Mouse (Mus musculus) testis, adult 2 months (tissue): ENCODE data around the gene Mylk2. TPM values are rescaled to one million over a fixed set of nuclear protein-coding genes. Genes with fewer than 3 reads are reported as not detected.

ENCODE experiments used
- H3K27ac ChIP-seq: fragments of 200-500 bp; 2 replicates; pipeline ENCODE4 v1.5.1; 2012; ENCODE audit warnings: low read depth, low read length; ENCODE audit not compliant: control insufficient read depth, insufficient read depth
- H3K27me3 ChIP-seq: fragments of 200-500 bp; 2 replicates; pipeline ENCODE4 v1.6.1; 2012; ENCODE audit warnings: mild to moderate bottlenecking, low read length, moderate library complexity; ENCODE audit not compliant: control insufficient read depth, insufficient read depth
- H3K36me3 ChIP-seq: fragments of 200-500 bp; 2 replicates; pipeline ENCODE4 v1.6.1; 2012; ENCODE audit warnings: mild to moderate bottlenecking, low read length; ENCODE audit not compliant: control insufficient read depth, insufficient read depth
- H3K4me1 ChIP-seq: fragments of 200-500 bp; 2 replicates; pipeline ENCODE4 v1.6.1; 2012; ENCODE audit warnings: low read length; ENCODE audit not compliant: control insufficient read depth, insufficient read depth
- H3K4me3 ChIP-seq: fragments of 200-500 bp; 2 replicates; pipeline ENCODE4 v1.5.1; 2012; ENCODE audit warnings: low read depth, mild to moderate bottlenecking, low read length, moderate library complexity, mixed read lengths; ENCODE audit not compliant: control insufficient read depth
- CTCF ChIP-seq: fragments of 200-500 bp; IDR thresholded peaks from 2 replicates; pipeline ENCODE4 v1.5.1; 2012; ENCODE audit warnings: low read depth, mild to moderate bottlenecking, inconsistent platforms, low read length, moderate library complexity; ENCODE audit not compliant: control insufficient read depth, insufficient read depth, insufficient replicate concordance
- POLR2A ChIP-seq: fragments of 200-500 bp; IDR thresholded peaks from 2 replicates; pipeline ENCODE4 v1.6.1; 2012; ENCODE audit warnings: low read depth, mild to moderate bottlenecking, inconsistent platforms, low read length, moderate library complexity; ENCODE audit not compliant: control insufficient read depth
- polyA plus RNA-seq: library from polyadenylated mRNA; depleted of rRNA; stranded (reverse); fragments of >200 nt; gene quantifications from 2 replicates; pipeline ENCODE4 v1.2.3, GENCODE M21; 2012

Mylk2 gene
- polyA plus RNA-seq, 1 experiment: not detected

DNA sequence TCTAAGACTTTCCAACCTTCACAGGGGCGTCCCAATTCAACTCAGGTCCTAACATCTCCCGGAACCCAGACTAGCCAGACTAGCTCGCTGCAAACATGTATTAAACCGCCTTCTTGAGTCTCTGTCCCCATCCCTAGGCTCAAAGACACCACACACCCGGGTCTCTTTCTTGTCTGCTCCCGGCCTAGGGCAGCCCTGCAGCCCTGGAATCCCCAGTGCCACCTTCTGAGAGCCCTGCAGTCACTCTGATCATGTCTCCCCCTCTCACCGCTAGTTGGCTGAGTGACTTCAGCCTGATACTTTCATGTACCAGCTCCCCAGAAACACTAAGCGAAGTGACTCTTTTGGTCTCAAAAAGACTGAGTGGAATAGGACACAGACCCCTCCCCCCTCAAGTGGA lies 32.4 kb downstream of the Mylk2 start:
- no peak for TF ChIP-seq POLR2A
- no peak for TF ChIP-seq CTCF
- H3K27me3 ChIP-seq: no peaks in the 10 kb centered on the region
- peaks cover 13% of the 10 kb centered on the region for H3K4me1 ChIP-seq
- H3K27ac ChIP-seq: no peak overlapping the region
- no peak overlapping the region for H3K4me3 ChIP-seq
- no peaks in the 10 kb centered on the region for H3K36me3 ChIP-seq

DNA sequence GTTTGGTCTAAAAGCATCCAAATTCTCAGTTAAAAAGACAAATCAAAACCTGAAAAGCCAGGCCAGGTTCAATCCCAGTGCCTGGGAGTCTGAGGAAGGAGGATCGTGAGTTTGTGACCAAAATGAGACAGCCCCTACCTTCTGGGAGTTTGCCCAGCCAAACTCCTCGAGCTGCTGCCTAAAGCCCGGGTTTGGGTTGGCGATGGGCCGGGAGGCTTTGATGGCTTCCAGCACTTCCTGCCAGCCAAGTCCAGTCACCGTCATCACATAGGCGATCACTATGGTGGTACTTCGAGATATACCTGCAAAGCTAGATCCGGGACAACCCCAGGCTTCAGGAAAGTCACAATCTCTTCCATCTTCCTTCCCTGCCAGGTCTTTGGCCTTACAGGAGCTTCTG lies 32.9 kb downstream of the Mylk2 start:
- Histone ChIP-seq H3K4me3 (no peak overlapping the region), H3K36me3 (no peaks in the 10 kb centered on the region), H3K27ac (no peak overlapping the region), H3K27me3 (no peaks in the 10 kb centered on the region), H3K4me1 (peaks cover 13% of the 10 kb centered on the region)
- TF ChIP-seq CTCF (no peak), POLR2A (no peak)

DNA sequence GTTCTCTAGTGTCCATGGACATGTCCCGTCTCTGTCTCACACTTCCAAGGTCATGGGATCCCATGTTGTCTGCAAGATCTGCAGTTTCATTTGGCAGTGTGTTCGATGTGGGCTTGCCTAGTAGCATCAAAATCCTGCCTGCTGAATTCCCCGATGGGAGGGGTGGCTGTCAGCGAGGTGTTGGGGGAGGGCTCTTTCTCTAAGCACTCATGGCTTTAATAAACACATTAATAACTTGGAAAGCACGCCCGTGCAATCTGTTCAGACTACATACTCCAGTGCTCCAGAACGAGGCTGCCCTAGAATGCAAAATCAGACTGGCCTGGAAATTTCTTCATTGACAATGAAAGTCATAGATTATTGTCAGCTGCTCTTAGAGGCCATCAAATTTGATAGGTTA lies 35.9 kb downstream of the Mylk2 start:
- no peak overlapping the region for H3K4me3 ChIP-seq
- H3K27me3 ChIP-seq: no peaks in the 10 kb centered on the region
- H3K27ac ChIP-seq: no peak overlapping the region

DNA sequence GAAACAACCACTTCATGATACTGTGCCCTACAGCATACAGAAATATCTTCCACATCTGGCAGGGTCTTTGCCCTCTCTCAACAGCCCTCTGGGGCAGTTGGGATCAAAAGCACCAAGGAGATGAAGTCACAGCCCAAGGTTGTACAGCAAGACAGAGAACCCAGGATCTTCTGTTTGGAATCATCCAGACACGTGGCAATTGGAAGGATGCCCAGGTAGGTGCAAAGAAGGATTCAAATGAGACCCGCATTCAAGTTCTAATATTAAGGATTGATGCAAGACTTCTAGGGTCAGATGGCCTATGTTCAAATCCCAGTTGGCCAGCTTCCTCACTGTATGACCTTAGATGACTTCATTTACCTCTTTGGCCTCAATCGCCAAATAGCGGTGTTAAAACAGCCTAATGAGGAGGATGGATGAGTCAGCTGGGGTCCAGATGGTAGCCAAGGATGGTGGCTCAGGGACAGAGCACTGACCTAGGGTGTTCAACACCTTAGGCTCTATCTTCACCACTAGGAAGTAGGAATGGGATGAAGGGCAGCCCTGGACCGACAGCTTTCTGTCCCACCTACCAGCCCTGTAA lies 37.4 kb downstream of the Mylk2 start:
- H3K36me3 ChIP-seq: no peaks in the 10 kb centered on the region
- TF ChIP-seq CTCF: no peak
- TF ChIP-seq POLR2A: no peak
- no peak overlapping the region for H3K4me3 ChIP-seq
- H3K27ac ChIP-seq: no peak overlapping the region
- H3K4me1 ChIP-seq: peaks cover 25% of the 10 kb centered on the region
- no peaks in the 10 kb centered on the region for H3K27me3 ChIP-seq

More for the DNA sequence above, 35.9 kb downstream of the Mylk2 start:
- no peak for TF ChIP-seq POLR2A
- no peak for TF ChIP-seq CTCF
- no peaks in the 10 kb centered on the region for H3K36me3 ChIP-seq
- H3K4me1 ChIP-seq: peaks cover 28% of the 10 kb centered on the region

DNA sequence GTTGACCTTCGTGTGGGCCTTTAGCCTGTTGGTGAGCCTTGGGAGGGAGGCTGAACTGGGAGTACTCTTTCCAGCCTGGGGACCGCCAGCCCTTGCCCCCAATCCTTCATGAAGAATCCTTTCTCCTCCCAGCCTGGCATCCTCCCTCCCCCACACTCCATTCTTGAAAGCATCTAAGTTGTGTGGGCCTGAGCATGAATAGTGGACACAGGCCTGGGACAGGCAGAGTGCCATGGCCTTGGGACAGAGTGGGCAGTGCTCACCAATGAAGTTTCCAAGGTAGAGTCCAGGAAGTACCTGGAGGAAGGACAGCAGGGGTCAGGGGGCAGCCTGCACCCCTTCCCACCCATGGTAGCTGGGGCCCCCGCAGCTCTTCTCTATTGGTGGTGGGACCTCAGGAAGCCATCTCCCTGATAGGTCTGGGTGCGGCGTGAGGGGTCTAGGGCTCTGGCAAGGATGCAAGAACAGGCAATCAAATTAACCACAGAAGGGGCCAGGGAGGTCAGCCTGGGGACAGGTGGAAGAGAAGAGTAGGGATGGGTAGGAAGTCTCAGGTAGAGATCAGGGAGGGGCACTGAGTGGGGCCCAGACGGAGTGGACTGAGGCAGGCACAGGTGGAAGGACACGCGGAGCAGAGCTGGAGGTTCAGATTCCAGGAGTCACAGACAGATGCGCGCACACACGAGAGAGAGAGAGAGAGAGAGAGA lies 39.4 kb downstream of the Mylk2 start:
- H3K36me3 ChIP-seq: no peaks in the 10 kb centered on the region
- no peaks in the 10 kb centered on the region for H3K27me3 ChIP-seq
- TF ChIP-seq POLR2A: no peak
- TF ChIP-seq CTCF: no peak
- H3K4me3 ChIP-seq: peak overlapping the region; percentile 83
- no peak overlapping the region for H3K27ac ChIP-seq
- peaks cover 22% of the 10 kb centered on the region for H3K4me1 ChIP-seq

DNA sequence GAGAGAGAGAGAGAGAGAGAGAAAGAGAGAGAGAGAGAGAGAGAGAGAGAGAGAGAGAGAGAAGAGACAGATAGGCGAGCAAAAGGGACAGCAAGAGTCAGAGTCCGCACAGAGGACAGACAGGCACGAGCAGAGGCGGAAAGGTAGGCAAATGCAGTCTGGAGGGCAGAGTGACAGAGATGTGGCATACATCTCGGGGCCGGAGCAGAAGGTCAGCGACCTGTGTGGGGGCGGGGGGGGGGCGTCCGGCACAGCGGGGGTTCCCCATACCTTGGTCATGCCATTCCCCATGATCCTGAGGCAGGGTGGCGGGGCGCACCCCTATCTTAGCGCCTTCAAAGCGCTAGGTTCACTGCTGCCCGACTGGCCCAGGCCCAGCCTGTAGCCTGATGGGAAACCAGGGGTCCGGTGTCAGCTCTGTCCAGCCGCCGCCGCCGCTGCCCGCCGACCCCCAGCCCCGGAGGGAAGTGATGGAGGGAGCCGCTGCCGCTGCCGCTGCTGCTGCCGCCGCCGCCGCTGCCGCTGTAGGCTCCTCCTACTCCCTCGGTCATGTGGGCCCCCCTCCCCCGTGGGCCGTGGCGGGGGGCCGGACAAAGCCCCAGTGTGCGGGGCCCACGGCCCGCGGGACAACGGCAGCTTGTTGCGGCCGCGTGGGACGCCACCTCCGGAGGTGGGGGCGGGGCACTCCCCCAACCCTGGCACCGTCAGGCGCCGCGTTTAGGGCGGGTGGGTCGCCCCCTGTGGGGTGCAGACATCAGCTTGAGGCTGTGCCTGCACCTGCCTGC lies 40.1 kb downstream of the Mylk2 start, which contains the start of gene Dusp15:
Gene Dusp15, minus strand, starts transcription at position 634 of the 785 bp plus-strand sequence.
- Histone ChIP-seq H3K4me1 (peaks cover 22% of the 10 kb centered on the region), H3K4me3 (peak within 1 kb of the TSS; percentile 83), H3K27ac (peak within 1 kb of the TSS; percentile 68), H3K36me3 (no peaks in the 10 kb centered on the region), H3K27me3 (no peaks in the 10 kb centered on the region)
- TF ChIP-seq CTCF: no peak
- TF ChIP-seq POLR2A: no peak
